Mouse (Mus musculus): ENCODE measurements around the gene Cux2. TPM values are rescaled to one million over a fixed set of nuclear protein-coding genes. Genes with fewer than 3 reads are reported as not detected.
"Not testable (repeated sequence)": the region's sequence is repeated elsewhere in the genome, so short reads cannot be mapped to it uniquely, and the experiment has no call there.

Cux2 gene
- polyA plus RNA-seq, 1 experiment = 1.2 TPM

- Histone ChIP-seq H3K4me1 (ENCODE audit: control insufficient read depth, insufficient read depth, insufficient read length) (no peaks in the 10 kb centered on the region), H3K27ac (ENCODE audit: insufficient read depth, low read length) (no peak overlapping the region), H3K27me3 (ENCODE audit: control insufficient read depth, insufficient read depth, low read length) (no peaks in the 10 kb centered on the region), H3K4me3 (ENCODE audit: extremely low read depth, insufficient read depth, insufficient read length) (no peak overlapping the region), H3K36me3 (ENCODE audit: control insufficient read depth, insufficient read depth, low read length) (no peaks in the 10 kb centered on the region)
- no peak for TF ChIP-seq POLR2A (IDR thresholded peaks at IDR 0.05; ENCODE audit: low read depth, low read length)
- TF ChIP-seq CTCF (IDR thresholded peaks at IDR 0.05; ENCODE audit: extremely low read depth, insufficient read depth, insufficient read length, insufficient replicate concordance) = no peak
- DNase-seq (ENCODE audit: low read depth in 1 of 2, low spot score in 2 of 2) = no peak
- 86% methylated on average over 11 of the region's 11 CpGs for WGBS
These were observed 193.2 kb downstream of the Cux2 start for GRCm38 (mm10) chr5:121856740-121857139.

- Histone ChIP-seq H3K27ac (ENCODE audit: insufficient read depth, low read length) (no peak overlapping the region), H3K4me3 (ENCODE audit: extremely low read depth, insufficient read depth, insufficient read length) (no peak overlapping the region), H3K27me3 (ENCODE audit: control insufficient read depth, insufficient read depth, low read length) (no peaks in the 10 kb centered on the region), H3K4me1 (ENCODE audit: control insufficient read depth, insufficient read depth, insufficient read length) (no peaks in the 10 kb centered on the region; the same call in 1 of the 2 replicates), H3K36me3 (ENCODE audit: control insufficient read depth, insufficient read depth, low read length) (no peaks in the 10 kb centered on the region)
- TF ChIP-seq POLR2A (IDR thresholded peaks at IDR 0.05; ENCODE audit: low read depth, low read length) (no peak), CTCF (IDR thresholded peaks at IDR 0.05; ENCODE audit: extremely low read depth, insufficient read depth, insufficient read length, insufficient replicate concordance) (no peak)
- no peak for DNase-seq (ENCODE audit: low read depth in 1 of 2, low spot score in 2 of 2)
- WGBS = 87% methylated on average over 10 of the region's 10 CpGs
These were observed 195.1 kb downstream of the Cux2 start for GRCm38 (mm10) chr5:121854768-121855167.

DNA sequence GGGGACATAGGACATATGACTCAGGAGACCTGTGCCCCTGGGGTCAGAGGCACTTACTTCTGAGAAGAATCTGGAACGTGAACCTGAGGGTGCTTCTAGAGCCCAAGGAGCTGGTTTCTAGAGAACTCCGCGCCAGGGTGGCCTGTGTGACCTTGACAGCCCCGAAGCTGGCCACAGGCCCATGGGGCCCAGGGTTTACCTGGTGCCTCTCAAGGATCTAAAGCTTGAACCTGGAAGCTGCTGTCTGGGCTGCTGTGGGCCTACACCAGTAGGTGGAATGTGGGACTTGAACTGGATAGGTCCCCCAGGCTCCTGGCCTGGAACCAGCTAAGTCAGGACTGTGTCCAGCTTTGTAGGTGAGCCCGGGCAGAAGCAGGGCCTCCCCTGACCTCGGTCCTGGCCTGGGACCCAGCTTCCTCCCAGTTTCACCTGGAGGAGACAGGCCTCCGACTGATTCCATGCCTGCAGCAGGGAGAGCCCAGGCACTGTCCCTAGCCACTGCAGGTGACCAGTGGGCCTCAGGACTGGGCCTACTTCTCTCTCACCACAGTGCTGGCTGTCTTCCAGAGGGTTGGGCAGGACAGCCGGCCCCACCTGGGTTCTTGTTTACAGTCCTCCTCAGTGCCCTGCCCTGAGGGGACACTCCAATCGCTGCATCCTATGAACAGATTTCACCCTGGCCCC lies 196.4 kb downstream of the Cux2 start:
- 82% methylated on average over 9 of the region's 9 CpGs for WGBS
- no peak overlapping the region for H3K27ac ChIP-seq (ENCODE audit: insufficient read depth, low read length)
- H3K36me3 ChIP-seq (ENCODE audit: control insufficient read depth, insufficient read depth, low read length) = no peaks in the 10 kb centered on the region
- no peaks in the 10 kb centered on the region for H3K27me3 ChIP-seq (ENCODE audit: control insufficient read depth, insufficient read depth, low read length)
- no peaks in the 10 kb centered on the region; the same call in 1 of the 2 replicates for H3K4me1 ChIP-seq (ENCODE audit: control insufficient read depth, insufficient read depth, insufficient read length)
- no peak for DNase-seq (ENCODE audit: low read depth in 1 of 2, low spot score in 2 of 2)
- no peak overlapping the region for H3K4me3 ChIP-seq (ENCODE audit: extremely low read depth, insufficient read depth, insufficient read length)
- TF ChIP-seq POLR2A (IDR thresholded peaks at IDR 0.05; ENCODE audit: low read depth, low read length) = no peak
- TF ChIP-seq CTCF (IDR thresholded peaks at IDR 0.05; ENCODE audit: extremely low read depth, insufficient read depth, insufficient read length, insufficient replicate concordance) = no peak

- Histone ChIP-seq H3K27me3 (ENCODE audit: control insufficient read depth, insufficient read depth, low read length) (no peaks in the 10 kb centered on the region), H3K4me1 (ENCODE audit: control insufficient read depth, insufficient read depth, insufficient read length) (peaks cover 7% of the 10 kb centered on the region; the same call in 1 of the 2 replicates), H3K4me3 (ENCODE audit: extremely low read depth, insufficient read depth, insufficient read length) (no peak overlapping the region; the same call in 1 of the 2 replicates), H3K36me3 (ENCODE audit: control insufficient read depth, insufficient read depth, low read length) (no peaks in the 10 kb centered on the region), H3K27ac (ENCODE audit: insufficient read depth, low read length) (no peak overlapping the region)
- TF ChIP-seq POLR2A (IDR thresholded peaks at IDR 0.05; ENCODE audit: low read depth, low read length) = no peak
- TF ChIP-seq CTCF (IDR thresholded peaks at IDR 0.05; ENCODE audit: extremely low read depth, insufficient read depth, insufficient read length, insufficient replicate concordance) = peak; percentile 39; the same call in 1 of the 2 replicates
- WGBS = 67% methylated on average over 20 of the region's 20 CpGs
- peak in 1 of 2 experiments; percentile 43 for DNase-seq (ENCODE audit: low read depth in 1 of 2, low spot score in 2 of 2)
These were observed 200.2 kb downstream of the Cux2 start for GRCm38 (mm10) chr5:121849478-121850349.

DNA sequence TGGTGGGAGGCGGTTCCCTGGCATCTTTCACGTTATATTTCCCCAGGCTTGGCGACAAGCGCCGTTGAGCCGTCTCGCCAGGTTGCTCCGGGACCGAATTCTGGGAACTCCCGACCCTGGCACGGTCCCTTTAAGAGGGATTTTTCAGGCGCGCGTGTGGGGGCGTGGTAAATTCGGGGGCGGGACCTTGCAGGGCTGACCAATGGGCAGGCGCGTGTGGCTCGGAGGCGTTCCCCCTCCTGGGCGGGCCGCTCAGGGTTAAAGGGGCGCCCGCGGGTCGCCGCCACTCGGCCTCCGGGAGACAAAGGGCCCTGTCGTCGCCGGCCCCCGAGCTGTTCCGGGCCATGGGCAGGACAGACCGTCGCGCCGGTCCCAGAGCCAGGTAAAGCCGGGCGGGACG lies 201.2 kb downstream of the Cux2 start, which contains the start of gene Pheta1:
Gene Pheta1 (plus strand): TSS at position 242 of the 400 bp plus-strand sequence.
- H3K27me3 ChIP-seq (ENCODE audit: control insufficient read depth, insufficient read depth, low read length) = no peaks in the 10 kb centered on the region
- peak; percentile 61 to 82 for DNase-seq (ENCODE audit: low read depth in 1 of 2, low spot score in 2 of 2)
- peak within 1 kb of the TSS; percentile 93 for H3K4me3 ChIP-seq (ENCODE audit: extremely low read depth, insufficient read depth, insufficient read length)
- peaks cover 7% of the 10 kb centered on the region; the same call in 1 of the 2 replicates for H3K4me1 ChIP-seq (ENCODE audit: control insufficient read depth, insufficient read depth, insufficient read length)
- H3K27ac ChIP-seq (ENCODE audit: insufficient read depth, low read length) = no peak within 1 kb of the TSS
- WGBS = under 1% methylated on average over 42 of the region's 42 CpGs
- TF ChIP-seq CTCF (IDR thresholded peaks at IDR 0.05; ENCODE audit: extremely low read depth, insufficient read depth, insufficient read length, insufficient replicate concordance) (no peak), POLR2A (IDR thresholded peaks at IDR 0.05; ENCODE audit: low read depth, low read length) (no peak)
- no peaks in the 10 kb centered on the region for H3K36me3 ChIP-seq (ENCODE audit: control insufficient read depth, insufficient read depth, low read length)

- no peak overlapping the region for H3K27ac ChIP-seq (ENCODE audit: insufficient read depth, low read length)
- H3K27me3 ChIP-seq (ENCODE audit: control insufficient read depth, insufficient read depth, low read length) = no peaks in the 10 kb centered on the region
- DNase-seq (ENCODE audit: low read depth in 1 of 2, low spot score in 2 of 2) = no peak
- TF ChIP-seq POLR2A (IDR thresholded peaks at IDR 0.05; ENCODE audit: low read depth, low read length) (no peak), CTCF (IDR thresholded peaks at IDR 0.05; ENCODE audit: extremely low read depth, insufficient read depth, insufficient read length, insufficient replicate concordance) (no peak)
- WGBS = under 1% methylated on average over 17 of the region's 17 CpGs
- H3K36me3 ChIP-seq (ENCODE audit: control insufficient read depth, insufficient read depth, low read length) = no peaks in the 10 kb centered on the region
- H3K4me1 ChIP-seq (ENCODE audit: control insufficient read depth, insufficient read depth, insufficient read length) = peaks cover 12% of the 10 kb centered on the region; the same call in 1 of the 2 replicates
- peak overlapping the region; percentile 54 for H3K4me3 ChIP-seq (ENCODE audit: extremely low read depth, insufficient read depth, insufficient read length)
These were observed 201.8 kb downstream of the Cux2 start for GRCm38 (mm10) chr5:121848035-121848519.

DNA sequence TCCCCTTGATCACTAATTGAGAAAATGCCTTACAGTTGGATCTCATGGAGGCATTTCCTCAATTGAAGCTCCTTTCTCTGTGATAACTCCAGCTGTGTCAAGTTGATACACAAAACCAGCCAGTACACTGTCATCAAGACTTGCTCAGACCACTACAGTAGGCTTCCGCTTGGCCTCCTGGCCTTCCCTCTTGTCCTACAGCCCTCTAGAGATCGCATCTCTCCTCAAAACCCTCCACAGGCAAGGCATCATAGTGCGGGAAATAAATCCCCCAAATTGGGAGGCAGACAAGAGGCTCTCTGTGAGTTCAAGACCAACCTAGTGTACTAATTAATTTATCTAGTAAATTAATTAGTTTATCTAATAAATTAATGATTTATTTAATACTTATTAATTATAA lies 202.6 kb downstream of the Cux2 start:
- H3K27ac ChIP-seq (ENCODE audit: insufficient read depth, low read length); H3K4me3 ChIP-seq (ENCODE audit: extremely low read depth, insufficient read depth, insufficient read length): not testable (repeated sequence)
- WGBS = 88% methylated on average over 3 of the region's 3 CpGs

More for the DNA sequence above, 202.6 kb downstream of the Cux2 start:
- not testable (repeated sequence) for H3K36me3 ChIP-seq (ENCODE audit: control insufficient read depth, insufficient read depth, low read length); H3K27me3 ChIP-seq (ENCODE audit: control insufficient read depth, insufficient read depth, low read length); DNase-seq (ENCODE audit: low read depth in 1 of 2, low spot score in 2 of 2)
- peaks cover 17% of the 10 kb centered on the region; the same call in 1 of the 2 replicates for H3K4me1 ChIP-seq (ENCODE audit: control insufficient read depth, insufficient read depth, insufficient read length)

Data from spleen, adult 2 months (tissue).